In genomic region chr1:61967124-61967523, GRCm38 (mm10) we compare ENCODE assay signal across 12 mouse cellular contexts.
DNase-seq lines count a peak whose midpoint lies in the region; ATAC-seq and TF ChIP-seq lines count a peak whose summit lies in the region.
"Had no signal": no experiment of that assay in that cellular context is flagged by ENCODE, and none has a peak within 500 bp of the region (broad histone marks: within the 10 kb centered on the region; RNA-seq: fewer than 3 reads in every experiment).

No protein-coding gene starts in this region.

- ATAC-seq in midbrain, embryonic 12.5 days (ENCODE audit: low FRiP score, low read depth), result no peak
- ATAC-seq in midbrain, embryonic 13.5 days, result no peak
- ATAC-seq in common myeloid progenitor, adult 5-6 weeks (replicated peaks; ENCODE audit: low read depth, poor library complexity, severe bottlenecking), result peak; percentile 63; the same call in 1 of the 2 replicates
- ATAC-seq: forebrain, embryonic 14.5 days had no signal

- TF ChIP-seq CTCF in gastrocnemius, adult 2 months (IDR thresholded peaks at IDR 0.05), result peak; percentile 48

- H3K9ac ChIP-seq in midbrain, embryonic 12.5 days (replicated peaks), result no peak overlapping the region
- H3K9ac ChIP-seq in midbrain, embryonic 13.5 days (replicated peaks), result no peak overlapping the region
- H3K9ac ChIP-seq: heart, embryonic 13.5 days; liver, embryonic 13.5 days had no signal

- no peaks in the 10 kb centered on the region for H3K27me3 ChIP-seq in midbrain, embryonic 12.5 days
- H3K27me3 ChIP-seq in midbrain, embryonic 13.5 days, result no peaks in the 10 kb centered on the region
- H3K27me3 ChIP-seq: heart, embryonic 13.5 days; liver, embryonic 13.5 days had no signal

- 75% methylated on average over 3 of the region's 3 CpGs for whole genome bisulfite sequencing in midbrain, embryonic 12.5 days
- 74% methylated on average over 3 of the region's 3 CpGs for WGBS in midbrain, embryonic 13.5 days

- H3K36me3 ChIP-seq in midbrain, embryonic 12.5 days, result no peaks in the 10 kb centered on the region
- H3K36me3 ChIP-seq in midbrain, embryonic 13.5 days, result no peaks in the 10 kb centered on the region
- H3K36me3 ChIP-seq: heart, embryonic 13.5 days; liver, embryonic 13.5 days had no signal

- no peaks in the 10 kb centered on the region for H3K9me3 ChIP-seq in midbrain, embryonic 12.5 days
- H3K9me3 ChIP-seq in midbrain, embryonic 13.5 days, result no peaks in the 10 kb centered on the region
- H3K9me3 ChIP-seq: heart, embryonic 13.5 days; liver, embryonic 13.5 days had no signal

- no peak overlapping the region for H3K4me3 ChIP-seq in gastrocnemius, adult 2 months
- no peak overlapping the region for H3K4me3 ChIP-seq in midbrain, embryonic 12.5 days
- H3K4me3 ChIP-seq in midbrain, embryonic 13.5 days (replicated peaks), result no peak overlapping the region
- H3K4me3 ChIP-seq: heart, embryonic 13.5 days; liver, embryonic 13.5 days had no signal

- H3K4me1 ChIP-seq in midbrain, embryonic 12.5 days, result no peaks in the 10 kb centered on the region
- H3K4me1 ChIP-seq in midbrain, embryonic 13.5 days (replicated peaks), result peaks cover 22% of the 10 kb centered on the region
- H3K4me1 ChIP-seq: liver, embryonic 13.5 days had no signal

- H3K27ac ChIP-seq in gastrocnemius, adult 2 months, result no peak overlapping the region
- peak overlapping the region; percentile 52 for H3K27ac ChIP-seq in midbrain, embryonic 12.5 days (replicated peaks)
- no peak overlapping the region for H3K27ac ChIP-seq in midbrain, embryonic 13.5 days
- H3K27ac ChIP-seq: heart, embryonic 13.5 days; liver, embryonic 13.5 days had no signal

- intact Hi-C loops in gastrocnemius, adult 2 months (cut with DNase I), result no loop called here

- no peak for DNase-seq in gastrocnemius, adult 2 months
- DNase-seq in gastrocnemius, adult 8-10 months (ENCODE audit: low spot score in 2 of 2), result no peak
- DNase-seq in retina, embryonic 14.5 days (ENCODE audit: low spot score), result peak; percentile 38
- DNase-seq in right cerebral cortex, postnatal 10 days (ENCODE audit: low spot score in 2 of 2), result no peak
- DNase-seq in adrenal gland, postnatal 4 days (ENCODE audit: low spot score in 2 of 2), result no peak
- DNase-seq: adrenal gland, adult 8-10 months; liver, embryonic 13.5 days had no signal

- no peak overlapping the region for H3K4me2 ChIP-seq in midbrain, embryonic 12.5 days (replicated peaks)
- no peak overlapping the region for H3K4me2 ChIP-seq in midbrain, embryonic 13.5 days (replicated peaks)
- H3K4me2 ChIP-seq: heart, embryonic 13.5 days; liver, embryonic 13.5 days had no signal
